Mouse (Mus musculus): ENCODE data around the gene Ralgapa2. TPM values are rescaled to one million over a fixed set of nuclear protein-coding genes. Genes with fewer than 3 reads are reported as not detected.

Gene Ralgapa2
- total and polyA plus RNA-seq, 3 experiments, result 9.2 to 9.6 TPM; not detected in 1

DNA sequence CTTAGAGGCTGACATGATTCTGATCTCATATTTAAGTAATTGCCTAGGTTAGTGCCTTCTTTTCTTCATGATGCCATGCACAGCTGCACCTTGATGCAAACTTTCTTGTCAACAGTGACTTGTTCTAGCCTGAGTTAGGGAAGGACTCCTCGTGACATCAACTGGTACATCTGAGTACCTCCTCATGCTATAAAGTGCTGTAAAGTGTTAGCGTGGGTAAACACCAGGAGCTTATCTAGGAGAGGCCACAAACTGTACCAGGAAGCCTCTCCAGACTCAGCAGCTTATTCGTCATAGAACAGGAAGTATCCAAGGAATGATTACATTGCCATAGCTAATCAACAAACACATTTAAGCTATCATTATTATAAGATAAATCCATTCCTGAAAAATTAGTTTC is 23.9 kb downstream of the Ralgapa2 start:
- Histone ChIP-seq H3K9me3 (replicated peaks; ENCODE audit: insufficient read depth, low read length) (no peaks in the 10 kb centered on the region), H3K27me3 (ENCODE audit: control insufficient read depth in 1 of 2, insufficient read depth in 2 of 2, low read length in 2 of 2) (no peaks in the 10 kb centered on the region), H3K4me1 (ENCODE audit: control insufficient read depth in 1 of 2, insufficient read depth in 2 of 2, low read length in 2 of 2) (peaks cover 8 to 26% of the 10 kb centered on the region in 2 experiments), H3K9ac (ENCODE audit: control insufficient read depth, low read depth, low read length, poor library complexity, severe bottlenecking) (no peak overlapping the region), H3K27ac (ENCODE audit: control insufficient read depth, low read depth, low read length) (0 out of 2 replicates have a peak overlapping the region, but pooled peaks have one; percentile 2), H3K36me3 (ENCODE audit: control insufficient read depth in 1 of 2, insufficient read depth in 2 of 2, low read length in 2 of 2) (peaks cover 0 to 34% of the 10 kb centered on the region in 2 experiments; a peak in 3 of 4 replicates), H3K4me3 (ENCODE audit: control insufficient read depth in 1 of 2, insufficient read depth in 1 of 2, low read depth in 2 of 2, low read length in 2 of 2) (no peak overlapping the region), H3K79me2 (ENCODE audit: control insufficient read depth, insufficient read depth, low read length, poor library complexity) (no peaks in the 10 kb centered on the region)
- DNase-seq (ENCODE audit: low read depth, low spot score), result peak; percentile 57
- peak; percentile 33; the same call in 1 of the 2 replicates for TF ChIP-seq ELF1 (IDR thresholded peaks at IDR 0.05; ENCODE audit: low read depth, low read length)
- TF ChIP-seq EP300 (IDR thresholded peaks at IDR 0.05; ENCODE audit: low read depth in 1 of 2, low read length in 2 of 2), result peak; percentile 29 to 43; a peak in 2 of 4 replicates
- TF ChIP-seq ETS1 (IDR thresholded peaks at IDR 0.05; ENCODE audit: low read depth, low read length), result peak; percentile 38; the same call in 1 of the 2 replicates
- peak; percentile 66 for TF ChIP-seq GATA1 (IDR thresholded peaks at IDR 0.05; ENCODE audit: low read depth, low read length)
- TF ChIP-seq TBP (IDR thresholded peaks at IDR 0.05; ENCODE audit: low read depth, low read length), result no peak
- no peak for TF ChIP-seq POLR2A (IDR thresholded peaks at IDR 0.05; ENCODE audit: control insufficient read depth in 1 of 2, insufficient read depth in 1 of 2, low read depth in 1 of 2, low read length in 2 of 2, poor library complexity in 1 of 2)

DNA sequence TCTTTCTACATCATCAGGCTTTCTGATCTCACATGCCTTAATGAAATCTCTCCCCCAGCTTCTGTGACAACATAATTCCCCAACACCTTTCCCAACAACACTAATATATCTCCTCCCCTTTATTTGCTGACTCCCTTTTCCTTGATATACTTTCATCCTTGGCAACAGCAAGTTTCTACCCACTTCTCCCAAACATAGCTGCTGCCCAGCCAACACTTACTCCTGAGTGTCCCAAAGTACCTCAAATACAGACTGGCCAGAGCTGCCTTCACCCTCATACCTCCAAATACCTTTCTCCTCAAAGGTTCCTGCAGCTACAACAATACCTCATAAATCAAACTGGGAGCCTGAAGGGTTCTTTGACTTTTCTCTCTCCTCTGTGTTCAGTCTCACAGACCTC is 29.3 kb downstream of the Ralgapa2 start:
- H3K27me3 ChIP-seq (ENCODE audit: control insufficient read depth in 1 of 2, insufficient read depth in 2 of 2, low read length in 2 of 2), result no peaks in the 10 kb centered on the region
- no peak for DNase-seq (ENCODE audit: low read depth, low spot score)
- no peak overlapping the region for H3K9ac ChIP-seq (ENCODE audit: control insufficient read depth, low read depth, low read length, poor library complexity, severe bottlenecking)
- peaks cover 2 to 3% of the 10 kb centered on the region in 2 experiments; a peak in 3 of 4 replicates for H3K4me1 ChIP-seq (ENCODE audit: control insufficient read depth in 1 of 2, insufficient read depth in 2 of 2, low read length in 2 of 2)
- no peaks in the 10 kb centered on the region for H3K79me2 ChIP-seq (ENCODE audit: control insufficient read depth, insufficient read depth, low read length, poor library complexity)
- no peak overlapping the region for H3K27ac ChIP-seq (ENCODE audit: control insufficient read depth, low read depth, low read length)
- peaks cover 0 to 6% of the 10 kb centered on the region in 2 experiments for H3K36me3 ChIP-seq (ENCODE audit: control insufficient read depth in 1 of 2, insufficient read depth in 2 of 2, low read length in 2 of 2)
- H3K4me3 ChIP-seq (ENCODE audit: control insufficient read depth in 1 of 2, insufficient read depth in 1 of 2, low read depth in 2 of 2, low read length in 2 of 2), result no peak overlapping the region
- TF ChIP-seq TAL1 (IDR thresholded peaks at IDR 0.05; ENCODE audit: low read length), result no peak
- no peak for TF ChIP-seq CTCF (IDR thresholded peaks at IDR 0.05 in 2 of 3, conservative IDR thresholded peaks at IDR 0.05 in 1 of 3; ENCODE audit: control insufficient read depth in 1 of 3, insufficient read depth in 1 of 3, low read depth in 2 of 3, low read length in 3 of 3, poor library complexity in 1 of 3, severe bottlenecking in 1 of 3)
- TF ChIP-seq ZNF384 (IDR thresholded peaks at IDR 0.05; ENCODE audit: low read depth, low read length), result no peak
- TF ChIP-seq POLR2AphosphoS5 (IDR thresholded peaks at IDR 0.05; ENCODE audit: borderline replicate concordance, low read depth, low read length), result no peak
- TF ChIP-seq ZKSCAN1 (IDR thresholded peaks at IDR 0.05; ENCODE audit: low read depth, low read length), result no peak
- TF ChIP-seq ETS1 (IDR thresholded peaks at IDR 0.05; ENCODE audit: low read depth, low read length), result no peak
- no peak for TF ChIP-seq EP300 (IDR thresholded peaks at IDR 0.05; ENCODE audit: low read depth in 1 of 2, low read length in 2 of 2)
- no peak for TF ChIP-seq POLR2A (IDR thresholded peaks at IDR 0.05; ENCODE audit: control insufficient read depth in 1 of 2, insufficient read depth in 1 of 2, low read depth in 1 of 2, low read length in 2 of 2, poor library complexity in 1 of 2)
- no peak for TF ChIP-seq TCF12 (IDR thresholded peaks at IDR 0.05; ENCODE audit: low read depth, low read length)
- TF ChIP-seq BHLHE40 (IDR thresholded peaks at IDR 0.05; ENCODE audit: borderline replicate concordance, low read depth, low read length), result no peak
- TF ChIP-seq USF2 (IDR thresholded peaks at IDR 0.05; ENCODE audit: borderline replicate concordance in 1 of 2, insufficient read depth in 1 of 2, low read depth in 1 of 2, low read length in 2 of 2), result no peak
- H3K9me3 ChIP-seq (replicated peaks; ENCODE audit: insufficient read depth, low read length), result no peaks in the 10 kb centered on the region
